Mouse (Mus musculus) bone marrow macrophage, adult 2 months (primary cell): ENCODE measurements around the gene Serpina11. TPM values are rescaled to one million over a fixed set of nuclear protein-coding genes. Genes with fewer than 3 reads are reported as not detected.
A peak's percentile ranks its signal among the peaks of the same experiment; 100 is the strongest.

ENCODE experiments used
- H3K27ac ChIP-seq: 2 replicates; pipeline ENCODE4 v1.5.1; 2012; ENCODE audit warnings: low read depth, low read length; ENCODE audit not compliant: insufficient read depth
- H3K4me1 ChIP-seq: 2 replicates; pipeline ENCODE4 v1.6.1; 2012; ENCODE audit warnings: low read length; ENCODE audit not compliant: control insufficient read depth, insufficient read depth
- H3K4me3 ChIP-seq: 2 replicates; pipeline ENCODE4 v1.5.1; 2012; ENCODE audit warnings: mild to moderate bottlenecking, low read length, moderate library complexity; ENCODE audit not compliant: insufficient read depth
- CTCF ChIP-seq: IDR thresholded peaks from 2 replicates; pipeline ENCODE4 v1.5.1; 2012; ENCODE audit warnings: low read depth, mild to moderate bottlenecking, low read length, moderate library complexity
- POLR2A ChIP-seq: IDR thresholded peaks from 2 replicates; pipeline ENCODE4 v1.6.1; 2012; ENCODE audit warnings: mild to moderate bottlenecking, low read depth, low read length, borderline replicate concordance
- polyA plus RNA-seq: library from polyadenylated mRNA; stranded (reverse); fragments of >200 nt; gene quantifications from 2 replicates; pipeline ENCODE4 v1.2.4, GENCODE M21; 2012; ENCODE audit not compliant: missing spikeins, insufficient read depth, insufficient read length

Gene Serpina11
- polyA plus RNA-seq, 1 experiment, result not detected

DNA sequence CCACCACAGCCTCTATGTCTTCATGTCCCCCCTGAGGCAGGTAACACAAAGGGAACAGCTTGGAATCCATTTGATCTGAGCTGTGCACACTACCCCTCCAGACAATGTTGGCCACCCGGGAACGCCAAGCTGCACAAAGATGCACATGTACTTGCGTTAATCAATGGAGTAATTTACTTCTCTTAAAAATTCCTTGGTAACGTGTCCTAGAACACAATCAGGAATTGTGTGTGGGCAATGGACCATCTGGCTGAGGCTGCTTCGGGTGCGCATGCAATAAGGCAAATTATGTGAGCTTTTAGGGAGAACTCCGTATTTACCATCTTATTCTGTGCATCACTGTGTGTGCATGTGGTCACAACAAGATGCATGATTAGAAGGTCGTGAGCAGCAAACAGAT, 9.9 kb upstream of the Serpina11 start:
- TF ChIP-seq POLR2A, result no peak
- no peak for TF ChIP-seq CTCF
- Histone ChIP-seq H3K4me3 (no peak overlapping the region), H3K27ac (no peak overlapping the region), H3K4me1 (no peaks in the 10 kb centered on the region)

DNA sequence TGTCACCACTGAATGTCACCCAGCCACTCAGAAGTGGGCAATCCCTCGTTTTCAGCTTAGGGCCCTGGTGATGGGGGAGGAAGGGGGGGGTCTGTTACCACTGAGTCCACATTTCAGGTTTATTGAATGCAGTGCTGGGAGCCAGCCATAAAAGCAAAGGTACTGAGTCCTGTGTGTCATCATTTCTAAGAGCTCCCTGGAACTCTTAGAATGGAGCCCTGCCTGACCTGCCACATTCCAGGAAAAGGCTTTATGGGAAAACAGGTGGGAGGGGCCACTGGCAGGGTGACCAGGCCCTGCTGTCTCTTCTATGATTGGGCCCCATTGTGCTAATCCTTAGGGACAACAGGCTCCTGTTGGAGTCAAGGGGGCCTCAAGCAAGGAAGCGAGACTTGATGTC, 6.8 kb upstream of the Serpina11 start:
- Histone ChIP-seq H3K4me3 (no peak overlapping the region), H3K27ac (no peak overlapping the region), H3K4me1 (no peaks in the 10 kb centered on the region)
- TF ChIP-seq POLR2A (no peak), CTCF (no peak)

DNA sequence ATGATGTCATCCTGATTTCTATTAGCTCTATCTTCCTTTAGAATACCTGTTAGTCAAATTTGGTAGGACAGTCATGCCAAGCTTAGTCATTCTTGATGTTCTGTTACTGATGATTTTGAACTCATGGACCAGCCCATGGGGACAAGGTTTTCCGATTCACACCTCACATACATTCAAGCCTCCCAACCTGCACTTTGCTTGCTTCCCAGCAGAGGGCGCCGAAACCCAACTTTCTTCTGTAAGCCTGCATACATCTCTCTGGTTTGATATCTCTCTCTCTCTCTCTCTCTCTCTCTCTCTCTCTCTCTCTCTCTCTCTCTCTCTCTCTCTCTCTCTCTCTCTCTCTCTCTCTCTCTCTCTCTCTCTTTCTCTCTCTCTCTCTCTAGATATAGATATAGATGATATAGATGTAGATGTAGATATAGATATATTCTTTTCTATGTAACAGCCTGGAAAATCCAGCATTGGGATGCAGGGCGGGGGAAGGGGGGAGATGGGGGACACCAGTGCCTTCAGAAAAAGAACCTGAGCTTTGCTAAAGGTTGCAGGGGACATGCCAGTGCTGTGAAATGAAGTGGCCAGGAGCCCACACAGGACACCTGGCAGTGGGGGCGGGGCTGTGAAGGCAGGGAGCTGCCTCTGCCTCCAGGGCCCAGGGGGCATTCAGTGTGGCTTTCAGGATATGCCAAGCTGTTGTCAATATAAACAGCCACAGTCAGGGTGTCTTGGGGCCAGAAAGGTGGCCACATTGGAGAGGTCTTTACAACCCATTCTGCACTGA, 5.7 kb upstream of the Serpina11 start:
- no peaks in the 10 kb centered on the region for H3K4me1 ChIP-seq
- TF ChIP-seq CTCF, result peak; percentile 60; the same call in 1 of the 2 replicates
- no peak for TF ChIP-seq POLR2A
- H3K4me3 ChIP-seq, result no peak overlapping the region
- H3K27ac ChIP-seq, result no peak overlapping the region

DNA sequence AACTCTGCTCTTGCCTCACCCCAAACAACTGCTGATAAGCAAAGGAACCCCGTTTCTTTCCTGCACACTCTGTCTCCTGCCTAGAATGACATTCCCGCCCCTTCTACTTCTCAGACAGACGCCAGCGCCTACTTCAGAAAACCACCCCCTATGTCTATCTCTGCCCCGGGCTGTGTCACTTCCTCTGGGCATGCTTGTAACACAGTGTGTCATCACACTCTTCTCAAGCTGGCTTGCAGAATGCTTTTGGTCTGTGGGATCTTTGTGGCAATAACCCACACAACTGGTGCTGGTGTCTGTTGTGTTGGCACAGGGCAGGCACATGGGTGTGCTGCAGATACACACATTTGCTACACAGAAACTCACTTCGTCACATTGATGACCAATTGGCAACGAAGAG, 3.2 kb upstream of the Serpina11 start:
- no peak for TF ChIP-seq CTCF
- no peak for TF ChIP-seq POLR2A
- Histone ChIP-seq H3K4me3 (no peak overlapping the region), H3K4me1 (no peaks in the 10 kb centered on the region), H3K27ac (no peak overlapping the region)

DNA sequence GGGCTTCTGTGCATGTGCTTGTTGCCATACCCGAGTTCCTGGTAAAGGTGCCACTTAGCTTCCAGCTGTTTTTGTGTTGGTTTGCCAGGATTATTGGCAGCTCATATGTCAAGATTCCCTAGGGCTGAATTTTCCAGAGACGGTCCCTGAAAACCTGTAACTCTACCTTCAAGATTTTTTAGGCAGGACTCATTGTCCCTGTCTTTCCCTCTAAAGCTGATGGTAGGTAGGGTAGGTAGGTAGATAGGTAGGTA, 316 bp downstream of the Serpina11 start:
- Histone ChIP-seq H3K27ac (no peak overlapping the region), H3K4me3 (no peak overlapping the region), H3K4me1 (no peaks in the 10 kb centered on the region)
- TF ChIP-seq CTCF, result no peak
- TF ChIP-seq POLR2A, result no peak

DNA sequence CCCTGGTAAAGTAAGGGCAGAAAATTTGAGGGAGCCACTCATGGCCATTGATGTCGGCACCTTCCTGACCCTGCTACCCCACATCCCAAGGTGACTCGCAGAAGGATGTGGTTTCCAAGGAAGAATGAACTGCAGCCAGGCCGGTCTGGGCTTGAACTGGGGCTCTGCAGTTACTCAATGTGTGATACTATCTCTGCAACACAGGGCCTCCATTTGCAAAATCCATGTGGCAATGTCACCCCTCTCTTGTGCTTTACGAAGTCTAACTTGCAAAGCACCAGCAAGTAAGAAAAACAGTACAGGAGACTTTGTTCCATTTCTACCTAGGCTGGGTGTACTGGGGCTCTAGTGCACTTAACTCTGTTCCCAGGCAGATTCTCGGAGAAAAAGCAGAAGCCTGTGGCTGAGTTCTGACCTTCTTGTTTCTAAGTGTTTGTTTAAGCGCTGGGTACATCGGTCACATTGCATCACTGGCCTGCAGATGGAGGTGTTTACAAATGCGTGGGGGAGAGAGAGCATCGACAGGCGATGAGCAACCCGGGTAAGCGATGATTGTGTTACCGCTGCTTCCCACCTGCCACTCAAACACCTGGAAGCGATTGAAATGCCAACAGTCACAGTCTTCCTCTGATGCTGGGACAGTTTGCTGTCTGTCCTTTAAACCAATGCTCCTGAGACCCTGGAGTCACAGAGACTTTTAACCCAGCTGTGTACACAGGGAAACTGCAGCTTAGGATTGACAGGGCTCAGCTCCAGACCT, 823 bp downstream of the Serpina11 start:
- Histone ChIP-seq H3K4me1 (no peaks in the 10 kb centered on the region), H3K4me3 (no peak overlapping the region), H3K27ac (no peak overlapping the region)
- TF ChIP-seq CTCF (no peak), POLR2A (no peak)

DNA sequence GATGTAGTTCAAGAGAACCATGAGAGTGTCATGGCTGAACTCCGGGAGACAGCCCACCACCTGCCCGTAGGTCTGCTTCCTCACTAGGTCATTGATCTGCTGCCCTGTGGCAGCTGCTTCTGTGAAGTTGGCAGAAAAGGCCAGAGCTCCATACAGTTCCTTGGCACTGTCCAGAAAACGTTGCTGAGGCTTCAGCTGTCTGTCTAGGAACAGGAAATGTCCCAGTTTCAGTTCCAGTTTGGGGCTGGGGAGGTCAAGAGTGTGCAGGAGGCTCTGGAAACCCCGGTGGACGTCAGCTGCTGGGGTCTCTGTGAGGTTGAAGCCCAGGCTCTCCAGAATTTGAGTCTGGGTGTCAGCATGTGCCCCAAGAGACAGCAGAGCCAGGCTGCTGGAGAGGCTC, 3.9 kb downstream of the Serpina11 start:
- TF ChIP-seq CTCF, result no peak
- no peak for TF ChIP-seq POLR2A
- no peak overlapping the region for H3K4me3 ChIP-seq

DNA sequence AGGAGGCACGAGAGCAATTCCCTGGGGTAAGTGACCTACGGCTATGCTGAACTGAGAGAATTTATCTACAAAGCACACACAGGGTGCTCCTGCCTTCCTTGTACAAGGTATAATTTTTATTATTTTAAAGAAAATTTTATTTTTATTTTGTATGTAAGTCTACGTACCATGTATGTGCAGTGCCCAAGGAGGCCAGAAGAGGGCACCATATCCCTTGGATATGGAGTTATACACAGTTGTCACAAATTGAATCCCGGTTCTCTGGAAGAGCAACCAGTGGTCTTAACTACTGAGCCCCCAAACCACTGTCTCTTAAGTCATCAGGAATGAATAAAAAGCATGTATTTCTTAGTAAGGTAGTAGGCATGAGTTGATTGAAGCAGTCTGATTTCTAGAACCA, 4.8 kb downstream of the Serpina11 start:
- Histone ChIP-seq H3K27ac (no peak overlapping the region), H3K4me1 (no peaks in the 10 kb centered on the region), H3K4me3 (no peak overlapping the region)
- no peak for TF ChIP-seq POLR2A
- no peak for TF ChIP-seq CTCF

More for the DNA sequence above, 3.9 kb downstream of the Serpina11 start:
- H3K27ac ChIP-seq, result no peak overlapping the region
- no peaks in the 10 kb centered on the region for H3K4me1 ChIP-seq

DNA sequence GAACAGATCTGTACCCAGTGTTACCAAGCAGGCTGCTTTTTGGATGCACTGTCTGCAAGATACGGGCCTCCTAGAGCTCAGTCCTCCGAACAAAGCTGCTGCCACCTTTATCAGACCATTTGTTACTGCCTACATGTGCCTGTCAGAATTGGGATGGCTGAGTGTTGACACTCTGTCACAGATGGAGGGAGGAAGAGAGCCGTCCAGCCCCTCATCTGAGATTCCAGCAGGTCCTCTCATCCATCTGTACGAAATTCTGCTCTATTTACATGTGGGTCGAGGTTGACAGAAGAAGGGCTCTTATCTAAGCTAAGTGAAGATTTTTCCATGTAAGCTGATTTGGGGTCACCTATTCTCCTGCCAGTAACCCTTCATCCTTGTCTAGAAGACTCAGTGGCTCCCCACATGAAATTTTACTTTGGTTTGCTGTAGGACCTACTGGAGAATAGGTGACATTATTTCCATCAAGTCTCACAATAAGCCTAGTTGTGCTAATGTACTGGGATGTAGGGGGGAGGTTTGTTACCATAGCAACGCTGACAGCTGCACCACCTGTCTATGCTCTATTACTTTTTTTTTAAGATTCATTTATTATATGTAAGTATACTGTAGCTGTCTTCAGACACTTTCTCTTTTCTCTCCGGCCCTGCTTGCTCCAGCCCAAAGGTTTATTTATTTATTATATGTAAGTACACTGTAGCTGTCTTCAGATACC, 8.0 kb downstream of the Serpina11 start:
- Histone ChIP-seq H3K27ac (no peak overlapping the region), H3K4me3 (no peak overlapping the region), H3K4me1 (no peaks in the 10 kb centered on the region)
- TF ChIP-seq POLR2A (no peak), CTCF (no peak)

DNA sequence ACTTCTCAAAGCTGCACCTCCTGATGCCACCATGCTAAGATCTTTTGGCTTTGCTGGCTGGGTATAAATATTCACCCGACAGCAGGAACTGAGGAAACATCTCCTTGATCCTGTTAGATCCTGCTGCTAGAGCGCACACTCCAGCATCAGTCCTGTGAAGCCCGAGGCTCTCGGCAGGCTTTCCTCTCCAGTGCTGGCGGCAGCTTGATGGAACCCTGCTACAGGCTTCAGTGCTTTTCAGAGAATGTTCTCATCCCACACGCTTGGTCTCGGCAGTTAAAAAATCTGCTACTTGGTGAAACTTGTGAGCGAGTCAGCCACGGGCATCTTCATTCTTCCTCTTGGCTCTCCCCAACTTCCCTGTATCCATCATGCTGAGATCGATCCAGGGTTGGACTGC, 11.5 kb downstream of the Serpina11 start:
- H3K27ac ChIP-seq, result no peak overlapping the region
- no peak for TF ChIP-seq POLR2A
- TF ChIP-seq CTCF, result no peak
- no peaks in the 10 kb centered on the region for H3K4me1 ChIP-seq
- no peak overlapping the region for H3K4me3 ChIP-seq
